Mouse (Mus musculus) liver, embryonic 14.5 days (tissue): ENCODE data around the gene 3110040N11Rik. TPM values are rescaled to one million over a fixed set of nuclear protein-coding genes. Genes with fewer than 3 reads are reported as not detected.

ENCODE experiments used
- ATAC-seq: fragments of 200-750 bp; cut with Nextera tagmentation; 2 replicates; pipeline ENCODE4 v1.8.0; 2017; ENCODE audit warnings: moderate number of reproducible peaks, mild to moderate bottlenecking, moderate library complexity; ENCODE audit not compliant: insufficient read depth
- DNase-seq, 3 experiments: peaks; one replicate each; pipeline ENCODE4 v3.0.0-alpha.2; 2012 to 2013; ENCODE audit warnings: low read depth in 3 of 3, low spot score in 3 of 3
- H3K27ac ChIP-seq: fragments of 300-500 bp; sonication (generic); 2 replicates; pipeline ENCODE4 v1.5.1; 2014; ENCODE audit warnings: moderate library complexity, mild to moderate bottlenecking, control low read depth, inconsistent platforms
- H3K27me3 ChIP-seq: fragments of 300-500 bp; sonication (generic); 2 replicates; pipeline ENCODE4 v1.6.1; 2014; ENCODE audit warnings: mild to moderate bottlenecking, low read length, moderate library complexity; ENCODE audit not compliant: control insufficient read depth, insufficient read depth
- H3K36me3 ChIP-seq: fragments of 300-500 bp; sonication (generic); replicated peaks from 2 replicates; pipeline ENCODE4 v1.6.1; 2014; ENCODE audit warnings: low read depth; ENCODE audit not compliant: control insufficient read depth, insufficient read depth
- H3K4me1 ChIP-seq, 2 experiments: fragments of 200-500 bp in 1 of 2; fragments of 300-500 bp in 1 of 2; sonication (generic) in 1 of 2; replicated peaks; 2 replicates each; pipeline ENCODE4 v1.6.1; 2012 to 2014; ENCODE audit warnings: antibody characterized with exemption in 1 of 2, inconsistent platforms in 1 of 2, low read length in 1 of 2; ENCODE audit not compliant: control insufficient read depth in 2 of 2, insufficient read depth in 2 of 2
- H3K4me2 ChIP-seq: fragments of 300-500 bp; sonication (generic); 2 replicates; pipeline ENCODE4 v1.6.1; 2014; ENCODE audit warnings: low read depth, mild to moderate bottlenecking, control low read depth, moderate library complexity
- H3K4me3 ChIP-seq, 2 experiments: fragments of 200-500 bp in 1 of 2; fragments of 300-500 bp in 1 of 2; sonication (generic) in 1 of 2; 2 replicates each; pipeline ENCODE4 v1.5.1; 2012 to 2014; ENCODE audit warnings: low read depth in 2 of 2, low read length in 2 of 2, mild to moderate bottlenecking in 2 of 2, control low read depth in 1 of 2, inconsistent platforms in 1 of 2, moderate library complexity in 1 of 2; ENCODE audit not compliant: insufficient read depth in 1 of 2
- H3K9ac ChIP-seq: fragments of 300-500 bp; sonication (generic); replicated peaks from 2 replicates; pipeline ENCODE4 v1.6.1; 2014; ENCODE audit warnings: mild to moderate bottlenecking, control low read depth, moderate library complexity
- H3K9me3 ChIP-seq: fragments of 300-500 bp; sonication (generic); 2 replicates; pipeline ENCODE4 v1.6.1; 2016; ENCODE audit warnings: low read length, mixed read lengths; ENCODE audit not compliant: control insufficient read depth
- CTCF ChIP-seq: IDR thresholded peaks from 2 replicates; pipeline ENCODE4 v1.5.1; 2016; ENCODE audit warnings: antibody characterized with exemption, low read depth, control low read depth
- EP300 ChIP-seq: IDR thresholded peaks from 2 replicates; pipeline ENCODE4 v1.6.1; 2016; ENCODE audit warnings: antibody characterized with exemption, low read depth
- WGBS: fragments of 180-500 bp; shearing (Covaris S2); extraction: QIAGEN DNeasy Blood & Tissue Kit; methylation state at CpG from one replicate; pipeline ENCODE4 v1.1.7; 2014; ENCODE audit not compliant: insufficient replicate concordance; 5-methylcytosine and 5-hydroxymethylcytosine counted together
- polyA plus RNA-seq, 2 experiments: library from polyadenylated mRNA; depleted of rRNA in 1 of 2; stranded (reverse) in 1 of 2; unstranded in 1 of 2; fragments of >200 nt; fragmentation: Nextera tagmentation in 1 of 2; extraction: Ambion mirVana in 1 of 2; gene quantifications; 2 replicates each; pipeline versions ENCODE4 v1.2.1 to v1.2.3; 2012 to 2014

The 3110040N11Rik gene
- polyA plus RNA-seq, 2 experiments: 21.4 to 25.9 TPM

GRCm38 (mm10) chr7:81788536-81788935 is 742 bp downstream of the 3110040N11Rik start:
- WGBS: 8% methylated on average over 5 of the region's 5 CpGs
- Histone ChIP-seq H3K9ac (peak overlapping the region; percentile 70), H3K27ac (peak overlapping the region; percentile 85), H3K9me3 (no peaks in the 10 kb centered on the region), H3K36me3 (no peaks in the 10 kb centered on the region; the same call in 1 of the 2 replicates), H3K4me2 (peak overlapping the region; percentile 79), H3K4me1 (peaks cover 3 to 9% of the 10 kb centered on the region in 2 experiments; a peak in 3 of 4 replicates), H3K27me3 (no peaks in the 10 kb centered on the region), H3K4me3 (peak overlapping the region; percentile 68 to 89)
- TF ChIP-seq EP300 (no peak), CTCF (no peak)
- ATAC-seq: peak; percentile 44; the same call in 1 of the 2 replicates
- DNase-seq: no peak

GRCm38 (mm10) chr7:81777667-81778218 is 11.5 kb downstream of the 3110040N11Rik start:
- ATAC-seq: no peak
- Histone ChIP-seq H3K4me2 (no peak overlapping the region), H3K27me3 (no peaks in the 10 kb centered on the region), H3K36me3 (peaks cover 12% of the 10 kb centered on the region), H3K4me3 (no peak overlapping the region), H3K9me3 (no peaks in the 10 kb centered on the region; the same call in none of the 2 replicates), H3K27ac (no peak overlapping the region), H3K4me1 (no peaks in the 10 kb centered on the region), H3K9ac (no peak overlapping the region)
- TF ChIP-seq EP300: no peak
- peak; percentile 45 for TF ChIP-seq CTCF
- 66% methylated on average over 10 of the region's 10 CpGs for WGBS
- DNase-seq: no peak

GRCm38 (mm10) chr7:81775325-81775724 is 14.0 kb downstream of the 3110040N11Rik start:
- Histone ChIP-seq H3K27ac (no peak overlapping the region), H3K4me1 (no peaks in the 10 kb centered on the region), H3K36me3 (peaks cover 3% of the 10 kb centered on the region; the same call in 1 of the 2 replicates), H3K9ac (no peak overlapping the region), H3K4me2 (no peak overlapping the region), H3K27me3 (no peaks in the 10 kb centered on the region), H3K4me3 (no peak overlapping the region), H3K9me3 (no peaks in the 10 kb centered on the region; the same call in 1 of the 2 replicates)
- 72% methylated on average over 5 of the region's 5 CpGs for WGBS
- TF ChIP-seq CTCF (no peak), EP300 (no peak)
- ATAC-seq (no peak), DNase-seq (no peak)

GRCm38 (mm10) chr7:81772786-81773539 is 16.3 kb downstream of the 3110040N11Rik start:
- ATAC-seq (no peak), DNase-seq (no peak)
- Histone ChIP-seq H3K4me1 (no peaks in the 10 kb centered on the region), H3K4me3 (no peak overlapping the region), H3K27ac (no peak overlapping the region), H3K9ac (no peak overlapping the region), H3K27me3 (no peaks in the 10 kb centered on the region), H3K36me3 (no peaks in the 10 kb centered on the region), H3K4me2 (no peak overlapping the region), H3K9me3 (no peaks in the 10 kb centered on the region)
- WGBS: 59% methylated on average over 10 of the region's 10 CpGs
- TF ChIP-seq EP300 (no peak), CTCF (no peak)
